Mouse (Mus musculus) C2C12 (cell line): ENCODE results near the gene Slc22a14. TPM values are rescaled to one million over a fixed set of nuclear protein-coding genes. Genes with fewer than 3 reads are reported as not detected.
"Not testable (repeated sequence)": the region's sequence is repeated elsewhere in the genome, so short reads cannot be mapped to it uniquely, and the experiment has no call there.

ENCODE experiments used
- H3K27me3 ChIP-seq: one replicate; pipeline ENCODE4 v1.6.1; 2011; ENCODE audit not compliant: control insufficient read depth, insufficient read depth, insufficient read length
- H3K36me3 ChIP-seq: one replicate; pipeline ENCODE4 v1.6.1; 2011; ENCODE audit not compliant: control insufficient read depth, insufficient read depth
- H3K4me3 ChIP-seq: one replicate; pipeline ENCODE4 v1.5.1; 2011; ENCODE audit warnings: mild to moderate bottlenecking, control low read depth; ENCODE audit not compliant: poor library complexity, insufficient read depth, severe bottlenecking
- H3K79me2 ChIP-seq: one replicate; pipeline ENCODE4 v1.6.1; 2011; ENCODE audit not compliant: control insufficient read depth, insufficient read depth
- H3K79me3 ChIP-seq: one replicate; pipeline ENCODE4 v1.6.1; 2011; ENCODE audit warnings: low read depth, control low read depth
- H3ac ChIP-seq: one replicate; pipeline ENCODE3; 2011; ENCODE audit warnings: low read depth; ENCODE audit not compliant: control insufficient read depth, insufficient read length
- CEBPB ChIP-seq: IDR thresholded peaks from one replicate; pipeline ENCODE4 v1.6.1; 2011; ENCODE audit warnings: low read depth, mild to moderate bottlenecking, control low read depth, moderate library complexity
- CTCF ChIP-seq: IDR thresholded peaks from one replicate; pipeline ENCODE4 v1.5.1; 2011; ENCODE audit not compliant: control insufficient read depth, insufficient read depth, insufficient read length
- FOSL1 ChIP-seq: IDR thresholded peaks from one replicate; pipeline ENCODE4 v1.8.0; 2011; ENCODE audit warnings: mild to moderate bottlenecking, low read length; ENCODE audit not compliant: poor library complexity, insufficient read depth, severe bottlenecking
- MAX ChIP-seq: IDR thresholded peaks from one replicate; pipeline ENCODE4 v1.6.1; 2011; ENCODE audit warnings: mild to moderate bottlenecking, control low read depth
- MYOD1 ChIP-seq: IDR thresholded peaks from one replicate; pipeline ENCODE4 v1.6.1; 2011; ENCODE audit warnings: low read depth; ENCODE audit not compliant: control insufficient read depth, insufficient read length
- MYOG ChIP-seq: IDR thresholded peaks from one replicate; pipeline ENCODE4 v1.6.1; 2011; ENCODE audit not compliant: control insufficient read depth, insufficient read length; ENCODE audit errors: extremely low read depth
- USF1 ChIP-seq: IDR thresholded peaks from one replicate; pipeline ENCODE4 v1.6.1; 2011; ENCODE audit warnings: low read depth, mild to moderate bottlenecking, control low read depth, moderate library complexity
- polyA plus RNA-seq: library from polyadenylated mRNA; unstranded; fragments of >200 nt; fragmentation: generic; extraction: Trizol; gene quantifications from one replicate; pipeline ENCODE4 v1.2.1, GENCODE M21; 2012; ENCODE audit warnings: missing spikeins

Slc22a14 gene
- polyA plus RNA-seq, 1 experiment: not detected

GRCm38 (mm10) chr9:119290791-119291190, 74.6 kb downstream of the Slc22a14 start:
- no peaks in the 10 kb centered on the region for H3K79me2 ChIP-seq
- H3K79me3 ChIP-seq: no peaks in the 10 kb centered on the region
- H3ac ChIP-seq: no peak overlapping the region
- H3K27me3 ChIP-seq: no peaks in the 10 kb centered on the region
- H3K36me3 ChIP-seq: no peaks in the 10 kb centered on the region
- no peak overlapping the region for H3K4me3 ChIP-seq
- TF ChIP-seq MAX: no peak
- TF ChIP-seq MYOD1: no peak
- TF ChIP-seq CEBPB: no peak
- TF ChIP-seq MYOG: no peak
- no peak for TF ChIP-seq FOSL1
- no peak for TF ChIP-seq CTCF

GRCm38 (mm10) chr9:119280894-119281682, 84.3 kb downstream of the Slc22a14 start:
- no peaks in the 10 kb centered on the region for H3K79me2 ChIP-seq
- no peaks in the 10 kb centered on the region for H3K79me3 ChIP-seq
- no peaks in the 10 kb centered on the region for H3K27me3 ChIP-seq
- TF ChIP-seq CEBPB (no peak), MYOD1 (no peak), MYOG (no peak), USF1 (no peak), MAX (no peak), FOSL1 (no peak), CTCF (no peak)
- H3K4me3 ChIP-seq: no peak overlapping the region
- H3ac ChIP-seq: no peak overlapping the region
- peaks cover 11% of the 10 kb centered on the region for H3K36me3 ChIP-seq

GRCm38 (mm10) chr9:119278031-119278430, 87.3 kb downstream of the Slc22a14 start:
- Histone ChIP-seq H3K4me3 (no peak overlapping the region), H3K79me2 (no peaks in the 10 kb centered on the region), H3ac (no peak overlapping the region), H3K79me3 (no peaks in the 10 kb centered on the region), H3K27me3 (no peaks in the 10 kb centered on the region), H3K36me3 (peaks cover 11% of the 10 kb centered on the region)
- TF ChIP-seq CTCF (no peak), MAX (no peak), FOSL1 (no peak), MYOD1 (no peak), USF1 (no peak), CEBPB (no peak), MYOG (no peak)

GRCm38 (mm10) chr9:119276321-119276720, 89.0 kb downstream of the Slc22a14 start:
- H3K79me2 ChIP-seq: no peaks in the 10 kb centered on the region
- peaks cover 11% of the 10 kb centered on the region for H3K36me3 ChIP-seq
- H3ac ChIP-seq: no peak overlapping the region
- TF ChIP-seq MYOD1: no peak
- TF ChIP-seq FOSL1: no peak
- no peak for TF ChIP-seq MAX
- no peak for TF ChIP-seq CTCF
- no peak for TF ChIP-seq CEBPB
- no peak for TF ChIP-seq MYOG
- no peak for TF ChIP-seq USF1
- H3K79me3 ChIP-seq: no peaks in the 10 kb centered on the region
- no peaks in the 10 kb centered on the region for H3K27me3 ChIP-seq
- no peak overlapping the region for H3K4me3 ChIP-seq

GRCm38 (mm10) chr9:119274814-119275213, 90.5 kb downstream of the Slc22a14 start:
- not testable (repeated sequence) for H3K79me3 ChIP-seq, H3K36me3 ChIP-seq, H3K4me3 ChIP-seq, H3ac ChIP-seq, H3K79me2 ChIP-seq, H3K27me3 ChIP-seq

GRCm38 (mm10) chr9:119271496-119271895, 93.9 kb downstream of the Slc22a14 start:
- no peak overlapping the region for H3ac ChIP-seq
- peaks cover 10% of the 10 kb centered on the region for H3K36me3 ChIP-seq
- TF ChIP-seq MYOD1: no peak
- TF ChIP-seq CTCF: no peak
- TF ChIP-seq USF1: no peak
- TF ChIP-seq MYOG: no peak
- no peak for TF ChIP-seq MAX
- TF ChIP-seq CEBPB: no peak
- no peak for TF ChIP-seq FOSL1
- H3K4me3 ChIP-seq: no peak overlapping the region
- H3K27me3 ChIP-seq: no peaks in the 10 kb centered on the region
- H3K79me3 ChIP-seq: no peaks in the 10 kb centered on the region
- no peaks in the 10 kb centered on the region for H3K79me2 ChIP-seq
